Mouse (Mus musculus) MEL (cell line): ENCODE measurements around the gene Sacs.

Experiments
- BHLHE40 ChIP-seq: IDR thresholded peaks from 2 replicates; pipeline ENCODE4 v1.6.1; 2012; ENCODE audit warnings: low read depth, mild to moderate bottlenecking, inconsistent platforms, low read length, improper control_type of control experiment, borderline replicate concordance
- CTCF ChIP-seq, 3 experiments: IDR thresholded peaks in 2 of 3; conservative IDR thresholded peaks in 1 of 3; 2 replicates each; pipeline ENCODE4 v1.5.1; 2011 to 2012; ENCODE audit warnings: low read length in 3 of 3, low read depth in 2 of 3, mild to moderate bottlenecking in 2 of 3, improper control_type of control experiment in 1 of 3, inconsistent platforms in 1 of 3, mixed read lengths in 1 of 3, moderate library complexity in 1 of 3; ENCODE audit not compliant: control insufficient read depth in 1 of 3, insufficient read depth in 1 of 3, poor library complexity in 1 of 3, severe bottlenecking in 1 of 3
- E2F4 ChIP-seq: IDR thresholded peaks from 2 replicates; pipeline ENCODE4 v1.6.1; 2011; ENCODE audit warnings: low read depth, low read length, improper control_type of control experiment, borderline replicate concordance
- EP300 ChIP-seq, 2 experiments: IDR thresholded peaks; 2 replicates each; pipeline ENCODE4 v1.6.1; 2011; ENCODE audit warnings: improper control_type of control experiment in 2 of 2, low read length in 2 of 2, low read depth in 1 of 2, mild to moderate bottlenecking in 1 of 2
- GATA1 ChIP-seq: IDR thresholded peaks from 2 replicates; pipeline ENCODE4 v1.6.1; 2011; ENCODE audit warnings: low read depth, low read length, improper control_type of control experiment
- MAFK ChIP-seq: IDR thresholded peaks from 2 replicates; pipeline ENCODE4 v1.6.1; 2011; ENCODE audit warnings: low read depth, mild to moderate bottlenecking, low read length, improper control_type of control experiment, borderline replicate concordance
- MEF2A ChIP-seq: IDR thresholded peaks from 2 replicates; pipeline ENCODE4 v1.6.1; 2014; ENCODE audit warnings: low read depth, mild to moderate bottlenecking, inconsistent platforms, low read length, improper control_type of control experiment; ENCODE audit not compliant: poor library complexity, insufficient replicate concordance, severe bottlenecking; ENCODE audit errors: extremely low read depth
- POLR2A ChIP-seq, 2 experiments: IDR thresholded peaks; 2 replicates each; pipeline ENCODE4 v1.6.1; 2011 to 2012; ENCODE audit warnings: low read length in 2 of 2, mild to moderate bottlenecking in 2 of 2, control low read depth in 1 of 2, improper control_type of control experiment in 1 of 2, low read depth in 1 of 2, moderate library complexity in 1 of 2; ENCODE audit not compliant: control insufficient read depth in 1 of 2, insufficient read depth in 1 of 2, poor library complexity in 1 of 2
- SIN3A ChIP-seq: IDR thresholded peaks from 2 replicates; pipeline ENCODE4 v1.6.1; 2012; ENCODE audit warnings: low read length, improper control_type of control experiment, inconsistent platforms
- SMC3 ChIP-seq: IDR thresholded peaks from 2 replicates; pipeline ENCODE4 v1.6.1; 2011; ENCODE audit warnings: low read depth, low read length, improper control_type of control experiment
- ZC3H11A ChIP-seq: IDR thresholded peaks from 2 replicates; pipeline ENCODE4 v1.6.1; 2012; ENCODE audit warnings: low read depth, mild to moderate bottlenecking, inconsistent platforms, low read length, improper control_type of control experiment

DNA sequence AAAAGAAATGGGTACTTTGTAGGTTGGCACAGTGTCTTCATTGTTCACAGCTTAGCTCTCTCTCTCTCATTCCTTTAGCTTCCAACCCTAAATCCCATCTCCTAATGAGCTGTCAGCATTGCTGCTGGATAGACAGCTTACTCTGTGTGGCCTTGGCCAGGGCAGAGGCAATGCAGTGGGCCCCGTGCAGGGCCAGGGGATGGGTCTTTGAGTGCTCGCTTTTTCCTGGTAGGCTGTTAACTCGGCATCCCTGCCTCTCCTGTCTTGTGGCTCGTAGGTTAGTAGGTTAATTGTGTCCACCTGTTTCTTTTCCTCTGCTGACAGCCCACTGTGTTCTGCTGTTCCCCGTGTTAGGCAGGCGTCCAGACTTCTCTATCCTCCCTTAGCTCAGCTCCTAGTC is 84.2 kb downstream of the Sacs start:
- no peak for TF ChIP-seq E2F4
- no peak for TF ChIP-seq CTCF (IDR thresholded peaks at IDR 0.05 in 2 of 3, conservative IDR thresholded peaks at IDR 0.05 in 1 of 3; ENCODE audit: control insufficient read depth in 1 of 3, insufficient read depth in 1 of 3, low read depth in 2 of 3, low read length in 3 of 3, poor library complexity in 1 of 3, severe bottlenecking in 1 of 3)
- TF ChIP-seq SIN3A = no peak
- no peak for TF ChIP-seq POLR2A (IDR thresholded peaks at IDR 0.05; ENCODE audit: control insufficient read depth in 1 of 2, insufficient read depth in 1 of 2, low read depth in 1 of 2, low read length in 2 of 2, poor library complexity in 1 of 2)
- TF ChIP-seq GATA1 = no peak
- TF ChIP-seq EP300 (IDR thresholded peaks at IDR 0.05; ENCODE audit: low read depth in 1 of 2, low read length in 2 of 2) = no peak
- no peak for TF ChIP-seq ZC3H11A
- TF ChIP-seq MAFK = no peak
- TF ChIP-seq BHLHE40 = no peak
- TF ChIP-seq MEF2A = no peak
- TF ChIP-seq SMC3 = no peak
